Mouse (Mus musculus) heart, adult 2 months (tissue): ENCODE results near the gene Plekhh3.
A peak's percentile ranks its signal among the peaks of the same experiment; 100 is the strongest.

Source experiments
- CTCF ChIP-seq: fragments of 200-600 bp; IDR thresholded peaks from 2 replicates; pipeline ENCODE4 v1.8.1; 2022; ENCODE audit warnings: antibody characterized with exemption, mild to moderate bottlenecking, moderate library complexity
- EP300 ChIP-seq: fragments of 200-500 bp; IDR thresholded peaks from 2 replicates; pipeline ENCODE4 v1.6.1; 2011; ENCODE audit warnings: low read depth, low read length, control low read depth; ENCODE audit not compliant: insufficient read depth
- POLR2A ChIP-seq: fragments of 200-500 bp; IDR thresholded peaks from 2 replicates; pipeline ENCODE4 v1.6.1; 2011; ENCODE audit warnings: mild to moderate bottlenecking, low read depth, low read length, control low read depth; ENCODE audit not compliant: insufficient read depth

DNA sequence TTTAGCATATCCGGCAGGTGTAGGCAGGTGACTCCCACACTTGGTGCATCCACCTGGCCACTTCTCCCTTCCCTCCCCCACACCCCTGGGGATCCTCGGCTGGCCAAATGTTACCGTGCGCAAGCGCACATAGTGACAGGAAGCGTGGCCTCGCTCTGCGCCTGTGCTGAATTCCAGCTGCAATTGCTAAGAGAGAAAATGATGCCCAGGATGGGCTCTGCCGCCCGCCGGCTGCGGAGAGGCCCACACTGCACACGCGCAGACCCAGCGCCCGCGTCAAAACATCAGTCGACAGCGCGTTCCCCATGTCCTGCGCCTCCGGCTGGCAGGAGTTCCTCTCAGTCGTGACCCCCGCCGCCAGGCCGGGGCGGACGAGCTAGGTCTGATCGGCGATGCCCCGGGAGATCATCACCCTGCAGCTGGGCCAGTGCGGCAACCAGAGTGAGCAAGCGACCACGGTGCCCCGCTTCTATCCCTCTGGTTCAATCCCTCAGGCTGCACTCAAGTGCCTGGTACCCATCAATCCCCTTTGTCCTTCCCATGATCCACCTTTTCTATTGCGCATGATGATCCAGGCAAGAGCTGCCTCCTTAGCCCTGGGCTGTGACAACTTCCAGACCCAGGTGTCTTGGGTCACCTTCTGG lies 15.3 kb downstream of the Plekhh3 start, which contains the start of gene Tubg2:
- TF ChIP-seq CTCF: no peak
- no peak; the same call in 1 of the 2 replicates for TF ChIP-seq POLR2A
- TF ChIP-seq EP300: peak; percentile 44; the same call in 1 of the 2 replicates
